Mouse (Mus musculus) cortical plate, adult 2 months (tissue): Measurements from ENCODE around the gene C130032M10Rik.

Source experiments
- CTCF ChIP-seq: fragments of 200-500 bp; IDR thresholded peaks from 2 replicates; pipeline ENCODE4 v1.5.1; 2011; ENCODE audit warnings: mild to moderate bottlenecking, control low read depth, low read length; ENCODE audit not compliant: insufficient read depth; ENCODE audit errors: extremely low read depth
- POLR2A ChIP-seq: fragments of 200-500 bp; IDR thresholded peaks from 2 replicates; pipeline ENCODE4 v1.6.1; 2011; ENCODE audit warnings: mild to moderate bottlenecking, low read length, control low read depth; ENCODE audit not compliant: insufficient read depth; ENCODE audit errors: extremely low read depth

- TF ChIP-seq CTCF (no peak), POLR2A (no peak)
Measured at GRCm38 (mm10) chr9:114557086-114557485, 41.6 kb downstream of the C130032M10Rik start.
